Mouse (Mus musculus) stomach, postnatal 0 days (tissue): ENCODE results near the gene Trim8.

Experiments
- CTCF ChIP-seq: IDR thresholded peaks from 2 replicates; pipeline ENCODE4 v1.5.1; 2016; ENCODE audit warnings: antibody characterized with exemption, low read depth, mild to moderate bottlenecking, moderate library complexity
- EP300 ChIP-seq: optimal IDR thresholded peaks from 2 replicates; pipeline ENCODE3; 2016; ENCODE audit warnings: antibody characterized with exemption

DNA sequence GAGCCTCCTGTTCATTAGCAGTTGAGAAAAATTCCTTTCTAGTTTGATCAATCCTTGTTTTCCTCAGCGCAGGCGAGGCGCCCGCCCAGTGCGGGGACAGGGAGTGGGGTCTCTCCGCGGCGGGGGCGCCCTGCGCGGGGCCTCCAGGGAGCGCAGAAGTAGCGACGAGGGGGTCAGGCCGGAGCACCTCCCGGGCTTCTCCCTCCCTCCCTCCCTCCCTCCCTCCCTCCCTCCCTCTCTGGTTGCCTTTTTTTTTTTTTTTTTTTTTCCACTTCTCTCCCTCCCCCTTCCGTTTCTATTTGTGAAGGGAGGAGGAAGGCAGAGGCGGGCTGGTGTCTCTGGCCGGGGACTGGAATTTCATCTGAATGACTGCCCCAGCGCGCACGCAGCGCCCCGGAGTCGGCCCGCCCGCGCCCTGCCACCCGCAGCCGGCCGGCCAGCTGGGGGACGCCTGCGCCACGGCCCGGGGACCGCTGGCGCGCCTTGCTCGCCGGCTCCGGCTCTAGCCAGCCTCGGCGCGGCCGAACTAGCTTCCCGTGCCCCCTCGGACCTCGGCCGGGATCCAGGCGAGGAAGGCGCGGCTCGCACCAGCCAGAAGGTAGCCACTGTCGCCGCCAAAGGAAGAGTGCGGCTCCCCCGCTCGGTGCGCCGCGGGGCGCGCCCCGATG is at the start of gene Trim8:
- TF ChIP-seq EP300 (no peak), CTCF (no peak)
